Mouse (Mus musculus) small intestine, adult 2 months (tissue): ENCODE data around the gene Gpr50.

Source experiments
- CTCF ChIP-seq: fragments of 200-500 bp; IDR thresholded peaks from 2 replicates; pipeline ENCODE4 v1.5.1; 2012; ENCODE audit warnings: low read depth, mild to moderate bottlenecking, control low read depth, inconsistent platforms, low read length, moderate library complexity, mixed read lengths; ENCODE audit not compliant: insufficient replicate concordance, insufficient read length; ENCODE audit errors: extremely low read depth
- POLR2A ChIP-seq: fragments of 200-500 bp; IDR thresholded peaks from 2 replicates; pipeline ENCODE4 v1.6.1; 2012; ENCODE audit warnings: low read depth, mild to moderate bottlenecking, control low read depth, inconsistent platforms, low read length, moderate library complexity

DNA sequence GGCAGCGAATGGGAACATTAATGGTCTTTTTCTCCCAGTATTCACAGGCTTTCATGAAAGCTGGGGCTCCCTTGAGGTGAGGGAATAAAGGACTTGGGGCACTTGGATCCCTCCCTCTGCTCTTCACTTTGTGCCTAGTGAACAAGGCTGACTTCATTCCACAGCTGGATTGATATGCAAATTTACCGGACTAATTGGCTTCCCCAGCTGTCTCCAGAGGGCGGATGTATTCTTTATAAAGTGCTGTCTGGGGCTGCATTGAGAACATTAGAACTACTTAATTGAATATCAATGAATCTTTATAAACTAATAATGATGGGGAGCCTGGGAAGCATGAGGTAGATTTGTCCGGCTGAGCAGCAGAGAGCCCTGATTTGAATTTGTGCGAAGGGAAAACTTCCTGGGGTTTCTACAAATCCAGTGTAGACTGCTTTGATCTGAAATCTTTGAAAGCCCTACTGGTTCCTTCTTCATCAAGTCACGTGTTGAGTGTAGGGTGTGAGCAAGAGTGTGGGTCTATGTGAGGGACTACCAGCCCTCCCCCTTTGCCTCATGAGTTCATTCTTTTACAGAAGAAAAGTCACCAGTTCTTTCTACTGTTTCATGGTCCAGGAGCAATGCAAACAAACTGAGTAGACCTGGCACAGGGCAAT lies 37.5 kb downstream of the Gpr50 start:
- TF ChIP-seq POLR2A = no peak
- TF ChIP-seq CTCF = no peak
